Comparison of ENCODE assay signal across 8 mouse cellular contexts in genomic region chr2:148680775-148681291, GRCm38 (mm10). TPM values are rescaled to one million over a fixed set of nuclear protein-coding genes. Genes with fewer than 3 reads are reported as not detected.
DNase-seq lines count a peak whose midpoint lies in the region; ATAC-seq and TF ChIP-seq lines count a peak whose summit lies in the region.

Gzf1 (plus strand) TSS chr2:148681023.

- peaks cover 7% of the 10 kb centered on the region; the same call in 1 of the 2 replicates for H3K4me1 ChIP-seq in cortical plate, adult 2 months (ENCODE audit: control insufficient read depth, insufficient read depth, low read length)
- H3K4me1 ChIP-seq in megakaryocyte, embryonic 14.5 days = peaks cover 58% of the 10 kb centered on the region

- H3K36me3 ChIP-seq in megakaryocyte, embryonic 14.5 days (replicated peaks; ENCODE audit: low read length) = peaks cover 51% of the 10 kb centered on the region

- H3K27me3 ChIP-seq in megakaryocyte, embryonic 14.5 days (replicated peaks) = no peaks in the 10 kb centered on the region

- no peaks in the 10 kb centered on the region for H3K9me3 ChIP-seq in megakaryocyte, embryonic 14.5 days

- peak within 1 kb of the TSS; percentile 96 for H3K4me3 ChIP-seq in cortical plate, adult 2 months (ENCODE audit: insufficient read depth, low read length)
- H3K4me3 ChIP-seq in megakaryocyte, embryonic 14.5 days (replicated peaks) = peak within 1 kb of the TSS; percentile 99

- peak; percentile 99 to 100 for DNase-seq in gastrocnemius, adult 8-10 months (ENCODE audit: low spot score in 2 of 2)
- DNase-seq in hindlimb bud, embryonic 11.5 days (ENCODE audit: extremely low spot score, low read depth, low spot score) = peak; percentile 88
- peak; percentile 97 to 99 for DNase-seq in left cerebral cortex, adult 8-10 months (ENCODE audit: low spot score in 2 of 2)
- DNase-seq in right cerebral cortex, postnatal 10 days (ENCODE audit: low spot score in 2 of 2) = peak; percentile 99
- DNase-seq in urinary bladder, postnatal 25 days (ENCODE audit: low spot score) = peak; percentile 100

- TF ChIP-seq POLR2A in cortical plate, adult 2 months (IDR thresholded peaks at IDR 0.05; ENCODE audit: extremely low read depth, insufficient read depth, low read length) = peak; percentile 67

- TF ChIP-seq CTCF in cortical plate, adult 2 months (IDR thresholded peaks at IDR 0.05; ENCODE audit: extremely low read depth, insufficient read depth, low read length) = no peak

- ATAC-seq in activated CD4-positive, CD25-positive, alpha-beta regulatory T cell, adult 4 months = peak; percentile 98

- peak within 1 kb of the TSS; percentile 94 for H3K27ac ChIP-seq in cortical plate, adult 2 months (ENCODE audit: insufficient read depth, low read length)

RNA-seq across cellular contexts. Expression of gene Gzf1, which starts in this region (rescaled TPM):
- polyA plus RNA-seq in activated CD4-positive, CD25-positive, alpha-beta regulatory T cell, adult 4 months (2017; shearing (Covaris generic)) = 10 to 100 TPM; 11.1 to 12.3 TPM
- polyA plus RNA-seq in cortical plate, adult 2 months (2012; rRNA removed) = 17.5 and 17.6 TPM in 2 replicates
- total RNA-seq in gastrocnemius, adult 8-10 months (2022) = 10 to 100 TPM; 19.2 to 27.7 (median 23.9) TPM
- 10 to 100 TPM; 26.8 to 30.6 (median 29.2) TPM for total RNA-seq in left cerebral cortex, adult 8-10 months (2022)
- polyA plus RNA-seq in megakaryocyte, embryonic 14.5 days (2012; ENCODE audit: insufficient read depth, low replicate concordance) = 5.2 and 17.8 TPM in 2 replicates

Comparison
In these comparisons a context has a peak if more than half of its experiments do, and no peak if none do; other contexts are left out.
1. Peak in every context shown above with its lines: DNase-seq, ATAC-seq, H3K4me3 ChIP-seq and H3K27ac ChIP-seq.